Mouse (Mus musculus) heart, adult 8-10 months (tissue): ENCODE data around the gene Cyb561a3. TPM values are rescaled to one million over a fixed set of nuclear protein-coding genes. Genes with fewer than 3 reads are reported as not detected.

ENCODE experiments used
- DNase-seq: peaks from one replicate; pipeline ENCODE4 v3.0.0; 2022; ENCODE audit warnings: low spot score
- total RNA-seq, 4 experiments: library from RNA; stranded (reverse); gene quantifications; 2 replicates each; pipeline ENCODE4 v1.2.4; 2022

Cyb561a3 gene
- total RNA-seq, 4 experiments from 2014 or later: 11.1 to 12.9 (median 12.0) TPM

DNA sequence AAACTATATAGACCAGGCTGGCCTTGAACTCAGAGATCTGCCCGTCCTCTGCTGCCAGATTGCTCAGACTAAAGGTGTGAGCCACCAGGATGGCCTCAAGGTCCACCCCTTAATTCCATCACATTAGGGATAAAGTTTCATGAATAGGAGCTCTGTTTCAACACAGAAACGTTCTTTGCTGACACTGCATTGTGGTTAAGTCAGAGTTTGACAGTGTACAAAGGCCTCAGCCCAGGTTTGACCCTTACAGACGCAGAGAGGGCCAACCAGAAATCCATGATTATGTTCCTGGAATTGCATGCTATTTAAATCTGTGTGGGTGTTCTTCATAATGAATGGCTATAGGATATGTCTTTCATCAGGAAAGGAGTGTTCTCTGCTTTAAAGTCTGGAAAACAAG is 13.3 kb downstream of the Cyb561a3 start:
- DNase-seq: no peak

DNA sequence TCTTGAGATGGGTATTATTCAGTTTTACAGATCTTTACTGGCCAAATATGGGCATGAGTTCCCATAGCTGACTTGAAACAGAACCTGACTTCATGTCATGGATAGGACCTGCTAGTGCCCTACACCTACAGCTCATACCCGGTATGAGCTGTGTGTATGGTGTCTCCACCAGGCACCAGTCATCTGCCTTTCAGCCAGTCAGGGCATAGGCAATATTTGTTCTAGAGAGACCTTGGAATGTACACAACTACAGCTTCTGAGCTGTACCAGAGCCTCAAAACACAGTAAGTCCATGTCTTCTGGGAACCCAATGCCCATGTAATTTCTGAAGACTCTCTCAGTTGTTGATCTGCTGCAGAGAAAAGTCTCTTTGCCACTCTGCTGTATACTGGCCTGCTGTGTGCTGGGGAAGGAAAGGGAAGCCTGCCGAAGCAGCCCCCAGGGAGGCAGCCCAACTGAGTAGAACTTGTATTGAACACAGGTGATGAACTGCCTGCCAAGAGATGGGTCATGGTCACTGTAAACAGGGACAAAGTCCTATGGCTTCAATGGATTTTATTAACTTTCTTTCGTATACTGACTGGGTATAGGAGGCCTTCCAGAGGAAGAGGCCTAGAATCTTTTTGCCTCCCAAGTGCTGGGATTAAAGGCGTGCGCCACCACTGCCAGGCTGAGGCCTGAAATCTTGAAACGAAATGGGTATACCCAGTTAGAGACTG is 14.8 kb downstream of the Cyb561a3 start:
- no peak for DNase-seq

DNA sequence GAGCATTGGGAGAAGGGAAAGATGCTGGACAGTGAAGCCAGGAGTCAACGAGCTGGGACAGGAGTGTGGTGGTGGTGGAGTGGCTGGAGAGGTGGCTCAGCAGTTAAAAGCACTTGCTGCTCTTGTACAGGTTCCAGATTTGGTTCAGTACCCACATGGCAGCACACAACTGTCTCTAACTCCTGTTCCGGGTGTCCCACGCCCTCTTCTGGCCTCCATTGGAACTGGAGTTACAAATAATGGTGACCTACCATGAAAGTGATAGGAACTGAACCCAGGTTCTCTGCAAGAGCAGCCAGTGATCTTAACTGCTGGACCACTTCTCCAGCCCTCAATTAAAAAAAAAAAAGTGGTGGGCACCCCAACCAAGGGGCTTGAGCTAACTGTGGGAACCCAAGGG is 21.2 kb downstream of the Cyb561a3 start:
- no peak for DNase-seq

DNA sequence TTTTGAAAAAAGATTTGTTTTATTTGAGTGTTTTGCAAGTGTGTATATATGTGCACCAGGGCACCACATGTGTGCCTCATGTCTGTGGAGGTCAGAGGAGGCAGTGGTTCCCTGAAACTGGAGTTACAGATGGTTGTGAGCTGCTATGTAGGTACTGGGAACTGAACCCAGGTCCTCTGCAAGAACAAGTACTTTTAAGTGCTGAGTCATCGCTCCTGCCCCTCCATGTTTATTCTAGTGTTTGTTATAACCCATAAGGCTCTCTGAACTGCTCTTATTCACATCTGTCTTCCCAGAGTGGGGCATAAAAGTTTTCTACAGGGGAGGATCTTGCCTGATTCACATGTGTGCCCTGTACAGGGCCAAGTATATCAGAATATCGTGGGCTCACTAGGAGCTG is 22.7 kb downstream of the Cyb561a3 start:
- DNase-seq: no peak

DNA sequence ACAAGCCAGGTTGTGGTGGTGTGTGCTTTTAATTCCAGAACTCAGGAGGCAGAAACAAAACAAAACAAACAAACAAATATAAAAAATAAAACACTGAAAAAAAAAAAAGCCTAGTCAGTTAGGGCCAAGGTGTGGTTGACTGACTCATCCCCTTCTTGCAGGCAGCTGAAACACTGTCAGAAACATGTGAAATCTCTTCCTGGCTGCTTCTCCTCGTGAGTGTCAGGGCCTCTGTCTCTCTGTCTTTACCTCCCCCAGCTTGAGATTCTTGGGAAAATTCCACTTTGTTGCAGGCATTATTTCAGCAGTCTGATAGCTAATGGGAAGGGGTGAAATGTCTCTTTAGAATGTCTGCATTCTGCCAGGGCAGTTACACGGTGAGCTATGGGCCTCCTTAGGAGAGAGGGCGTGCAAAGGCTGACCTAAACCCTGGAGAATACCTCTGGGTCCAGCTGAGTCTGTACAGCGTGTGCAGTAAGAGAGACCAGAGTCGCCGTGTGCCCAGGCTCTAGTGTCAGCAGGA is 25.3 kb downstream of the Cyb561a3 start:
- no peak for DNase-seq

DNA sequence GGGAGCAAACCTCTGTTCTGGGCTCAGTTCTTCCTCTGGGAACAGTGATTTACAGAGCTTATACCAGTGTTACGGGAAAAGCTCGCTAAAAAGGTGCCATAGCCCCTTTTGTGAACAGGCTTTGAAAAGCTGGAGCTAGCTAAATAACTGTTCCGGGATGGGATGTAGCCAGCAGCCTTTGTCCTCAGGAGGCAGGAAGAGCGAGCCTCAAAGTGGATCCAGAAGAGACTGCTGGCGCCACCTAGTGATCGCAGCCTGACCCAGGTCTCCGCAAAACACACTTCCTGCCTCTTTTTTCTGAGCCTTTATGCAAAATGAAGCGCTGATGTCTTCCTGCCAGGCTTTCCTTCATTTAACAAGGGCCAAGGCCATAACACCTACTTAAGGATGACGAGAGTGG is 25.8 kb downstream of the Cyb561a3 start:
- DNase-seq: peak; percentile 89

DNA sequence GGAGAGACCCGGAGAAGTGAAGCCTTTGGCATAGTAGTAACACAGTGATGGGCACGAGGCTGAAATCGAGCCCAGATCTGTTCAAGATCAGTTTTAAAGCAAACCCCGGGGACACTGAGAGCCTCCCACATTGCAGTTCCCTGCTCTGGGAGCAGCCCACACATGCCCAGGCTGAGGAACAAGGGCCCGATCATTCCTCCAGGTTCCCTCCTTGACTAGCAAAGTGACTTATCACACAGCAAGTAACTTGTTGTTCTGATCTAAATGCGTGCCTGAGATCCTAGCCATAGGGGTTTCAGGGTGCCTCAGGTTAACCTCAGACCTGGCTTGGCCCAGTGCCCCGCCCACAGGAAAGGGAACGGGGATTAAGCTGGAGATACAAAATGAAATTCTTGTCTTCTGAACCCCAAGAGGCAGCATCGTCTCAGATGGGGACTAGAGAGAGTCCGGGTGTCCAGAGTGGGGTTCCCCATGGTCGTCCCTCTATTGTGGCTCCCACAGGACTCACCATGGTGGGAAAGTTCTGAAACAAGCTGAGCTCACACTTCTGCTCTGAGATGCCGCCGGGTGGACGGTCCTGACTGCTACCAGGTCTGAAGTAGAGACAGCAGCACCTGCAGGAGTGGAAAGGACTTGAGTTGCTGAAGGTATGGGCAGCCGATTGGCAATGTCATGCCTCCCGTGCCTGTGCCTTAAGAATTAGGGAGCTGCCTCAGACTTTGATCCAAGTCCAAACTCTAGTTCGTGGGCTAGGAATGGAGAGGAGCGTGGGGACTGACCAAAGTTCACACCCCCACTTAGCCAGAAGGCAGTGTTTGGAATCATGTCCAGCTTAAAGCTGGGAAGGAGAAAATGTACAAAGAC is 26.9 kb downstream of the Cyb561a3 start:
- DNase-seq: no peak

DNA sequence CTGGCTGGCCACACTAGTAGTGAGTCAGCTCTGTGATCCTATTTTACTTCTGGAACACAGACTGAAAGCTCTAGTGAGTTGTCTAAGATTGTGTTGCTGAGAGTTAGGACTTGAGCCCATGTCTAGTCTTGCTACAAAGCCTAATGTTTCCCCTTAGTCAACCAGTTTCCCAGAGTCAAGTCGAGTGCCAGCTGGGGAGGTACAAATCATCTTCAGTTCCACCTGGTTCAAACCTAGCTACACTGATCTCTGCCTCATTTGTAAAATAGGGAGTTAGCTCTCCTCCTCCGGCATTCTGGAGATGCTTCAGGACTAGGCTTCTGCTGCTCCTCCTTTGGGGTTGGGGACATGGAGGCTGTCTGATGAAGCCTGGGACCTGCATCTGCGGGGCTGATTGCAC is 27.6 kb downstream of the Cyb561a3 start:
- no peak for DNase-seq

DNA sequence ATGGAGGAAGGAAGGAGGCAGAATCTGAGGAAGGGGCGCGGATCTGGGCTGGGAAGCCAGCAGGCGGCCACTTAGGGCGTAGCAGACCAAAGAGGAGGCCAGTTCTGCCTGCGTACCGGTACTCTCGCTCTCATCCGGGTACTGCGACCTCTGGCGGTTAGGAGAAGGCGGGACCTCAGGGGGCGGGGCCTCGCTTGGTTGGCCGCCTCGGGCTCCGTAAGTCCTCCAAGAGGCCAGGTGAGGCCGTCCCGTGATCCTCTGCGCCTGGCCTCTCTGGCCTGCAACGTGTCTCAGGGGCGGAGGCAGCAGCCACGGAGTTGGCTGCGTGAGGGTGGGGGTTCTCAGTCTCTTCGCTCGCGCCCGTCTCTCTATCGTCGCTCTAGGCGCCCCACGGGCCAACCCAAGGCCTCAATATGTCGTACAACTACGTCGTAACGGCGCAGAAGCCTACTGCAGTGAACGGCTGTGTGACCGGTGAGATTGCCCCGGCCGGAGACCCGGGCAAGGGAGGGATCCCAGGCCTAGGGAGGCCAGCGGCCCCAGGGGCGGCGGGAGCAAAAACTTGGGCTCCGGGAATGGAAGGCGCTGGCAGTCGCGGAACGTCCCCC is 28.4 kb downstream of the Cyb561a3 start, which contains the start of the genes Ddb1 and Tkfc:
Gene Ddb1 (plus strand): TSS at position 35 of the 608 bp plus-strand sequence.
Gene Tkfc (minus strand): TSS at position 362 of the 608 bp plus-strand sequence.
- peak; percentile 99 for DNase-seq

DNA sequence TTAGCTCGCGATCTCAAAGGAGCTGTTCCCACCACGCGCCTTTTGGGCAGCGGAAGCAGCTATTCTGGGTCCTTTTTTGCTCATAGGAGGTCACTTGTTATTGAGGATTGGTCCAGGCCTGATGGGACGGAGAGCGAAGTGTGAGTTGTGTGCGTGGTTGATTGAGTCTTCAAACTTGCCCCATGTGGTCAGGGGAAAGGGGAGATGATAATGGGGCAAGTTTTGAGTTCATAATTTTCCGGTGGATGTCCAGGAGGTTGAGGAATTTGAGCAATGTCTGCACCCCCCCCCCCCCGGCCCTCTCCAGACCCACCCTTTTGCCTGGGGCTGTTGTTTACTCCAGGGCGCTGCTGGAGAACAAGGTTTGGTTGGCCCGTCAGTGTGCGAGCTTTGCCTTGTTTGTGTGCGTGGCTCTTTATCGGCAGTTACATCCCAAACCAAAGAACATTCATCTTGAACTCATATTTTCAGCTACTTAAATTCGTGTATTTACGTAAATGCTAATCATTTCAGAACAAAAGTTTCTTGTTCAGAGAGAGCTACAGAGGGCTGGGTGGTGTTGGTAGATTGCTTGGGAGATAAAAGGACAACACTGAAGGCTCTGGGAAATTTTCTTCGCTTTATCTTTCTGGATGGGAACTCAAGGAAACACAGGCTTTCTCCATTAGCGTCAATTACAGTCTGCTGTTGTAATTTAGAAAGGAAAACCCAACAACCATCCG is 29.1 kb downstream of the Cyb561a3 start:
- no peak for DNase-seq

DNA sequence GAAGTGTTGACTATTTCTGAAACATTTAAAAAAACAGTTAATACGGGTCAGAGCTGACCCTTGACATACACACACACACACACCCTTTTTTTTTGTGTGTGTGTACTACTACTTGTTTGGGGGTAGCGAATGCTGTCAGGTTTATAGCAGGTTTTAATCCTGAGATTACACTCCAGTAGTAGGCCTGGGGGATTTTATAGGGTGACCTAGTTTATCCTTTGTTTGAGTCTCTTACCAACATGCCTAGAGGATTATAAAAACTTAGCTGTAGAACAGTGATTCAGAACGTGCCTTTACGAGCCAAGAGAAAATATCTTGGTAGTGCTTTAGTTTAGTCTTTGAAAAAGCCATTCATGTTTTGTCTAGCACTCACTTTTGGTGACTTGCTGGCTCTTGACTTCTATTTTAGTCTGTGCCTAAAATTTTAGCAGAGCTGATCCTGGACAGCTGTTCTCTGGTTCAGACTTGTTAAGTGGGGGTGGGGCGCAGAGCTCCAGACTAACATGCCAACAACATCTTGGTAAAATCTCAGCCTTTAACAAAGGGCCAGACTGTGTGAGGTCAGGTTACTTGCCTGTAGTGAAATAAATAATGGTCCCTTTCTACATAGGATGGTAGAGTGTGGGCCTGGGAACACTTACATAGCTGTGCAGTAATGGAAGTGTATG is 31.7 kb downstream of the Cyb561a3 start:
- no peak for DNase-seq

DNA sequence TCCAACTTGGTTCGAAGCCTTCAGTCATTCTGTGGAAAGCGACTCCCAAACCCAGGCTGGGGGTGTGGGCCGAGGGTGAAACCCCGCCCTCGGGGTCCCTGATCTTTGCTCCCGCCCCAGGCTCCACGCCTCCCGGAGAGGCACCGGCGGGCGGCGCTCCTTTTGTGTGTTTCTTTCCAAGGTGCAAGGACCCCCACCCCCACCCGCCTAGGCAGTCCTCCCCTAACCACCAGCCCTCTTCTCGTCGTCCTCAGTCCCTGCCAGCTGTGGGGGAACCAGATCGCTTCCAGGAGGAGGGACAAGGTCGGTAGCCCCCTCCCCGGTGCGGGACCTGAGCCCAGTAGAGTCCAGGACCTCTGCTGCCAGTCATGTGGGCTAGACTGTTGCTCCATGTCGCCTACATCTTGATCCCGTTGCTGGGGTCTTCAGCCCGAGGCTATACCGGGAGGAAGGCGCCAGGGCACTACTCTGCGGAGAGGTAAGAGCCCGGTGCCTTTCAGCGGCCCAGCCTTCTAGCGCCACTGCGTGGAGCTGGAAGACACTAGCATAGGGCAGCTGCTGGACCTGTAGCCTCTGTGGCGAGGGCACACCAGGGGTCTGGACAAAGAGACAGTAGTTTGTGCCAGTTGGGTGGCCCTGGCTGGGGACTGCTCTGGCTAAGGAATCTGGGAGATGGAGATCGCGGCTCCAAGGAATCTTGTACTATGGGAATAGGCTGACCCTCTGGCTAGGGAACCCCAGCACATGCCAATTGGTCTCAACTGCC is 57.3 kb downstream of the Cyb561a3 start, which contains the start of gene Vwce:
Gene Vwce (plus strand): TSS at position 108 of the 766 bp plus-strand sequence.
- DNase-seq: peak; percentile 7

DNA sequence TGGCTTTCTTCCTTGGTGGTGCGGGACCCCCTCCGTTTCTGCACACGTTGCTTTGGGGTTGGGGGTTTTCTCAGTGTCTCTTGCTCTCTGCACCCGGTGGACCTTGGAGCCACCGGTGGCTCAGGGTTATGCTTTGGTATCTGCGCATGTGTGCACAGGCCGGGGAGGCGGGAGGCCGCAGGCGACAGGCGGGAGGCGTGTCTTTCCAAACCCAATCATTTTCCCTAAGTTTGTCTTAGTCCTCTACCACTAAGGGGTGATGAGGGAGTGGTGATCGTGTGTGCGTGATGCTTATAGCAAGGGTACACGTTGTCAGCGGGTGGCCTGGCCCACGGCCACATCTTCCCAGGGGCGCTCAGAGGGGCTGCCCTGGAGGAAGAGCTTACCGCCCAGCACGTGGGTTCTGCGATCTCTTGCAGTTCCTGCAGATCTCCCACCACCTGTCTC is 57.9 kb downstream of the Cyb561a3 start:
- DNase-seq: peak; percentile 10

DNA sequence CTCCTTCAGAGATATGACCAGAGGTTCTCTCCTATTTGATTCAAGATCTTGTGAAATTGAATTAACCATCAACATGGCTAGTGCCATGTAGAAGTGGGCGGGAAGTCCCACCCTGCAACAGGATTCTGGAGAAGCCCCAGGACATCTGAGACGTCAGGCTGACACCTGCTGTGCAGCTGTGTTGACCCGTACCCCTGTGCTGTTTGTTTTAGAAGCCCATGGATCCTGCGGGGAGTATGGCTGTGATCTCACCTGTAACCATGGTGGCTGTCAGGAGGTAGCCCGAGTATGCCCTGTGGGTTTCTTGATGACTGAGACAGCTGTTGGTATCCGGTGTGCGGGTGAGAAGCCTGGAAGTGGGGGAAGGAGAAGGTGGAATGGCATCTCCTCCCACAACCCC is 60.9 kb downstream of the Cyb561a3 start:
- no peak for DNase-seq

DNA sequence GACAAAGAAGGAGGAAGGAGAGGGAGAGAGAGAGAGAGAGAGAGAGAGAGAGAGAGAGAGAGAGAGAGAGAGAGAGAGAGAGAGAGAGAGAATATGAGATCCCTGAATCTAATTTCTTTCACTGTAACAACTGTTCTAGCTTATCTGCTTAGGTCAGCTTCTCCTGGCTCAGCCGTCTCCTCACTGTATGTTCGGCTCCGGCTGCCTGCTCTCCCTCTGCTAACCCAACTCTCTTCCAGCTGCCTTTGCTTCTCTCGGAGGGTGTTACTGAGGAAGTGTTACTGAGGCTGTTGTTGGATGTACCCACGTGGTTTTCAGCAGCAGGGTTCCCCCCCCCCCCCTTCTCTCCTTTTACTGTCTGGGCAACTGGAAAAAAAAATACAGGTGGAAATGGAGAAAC is 63.1 kb downstream of the Cyb561a3 start:
- DNase-seq: no peak

DNA sequence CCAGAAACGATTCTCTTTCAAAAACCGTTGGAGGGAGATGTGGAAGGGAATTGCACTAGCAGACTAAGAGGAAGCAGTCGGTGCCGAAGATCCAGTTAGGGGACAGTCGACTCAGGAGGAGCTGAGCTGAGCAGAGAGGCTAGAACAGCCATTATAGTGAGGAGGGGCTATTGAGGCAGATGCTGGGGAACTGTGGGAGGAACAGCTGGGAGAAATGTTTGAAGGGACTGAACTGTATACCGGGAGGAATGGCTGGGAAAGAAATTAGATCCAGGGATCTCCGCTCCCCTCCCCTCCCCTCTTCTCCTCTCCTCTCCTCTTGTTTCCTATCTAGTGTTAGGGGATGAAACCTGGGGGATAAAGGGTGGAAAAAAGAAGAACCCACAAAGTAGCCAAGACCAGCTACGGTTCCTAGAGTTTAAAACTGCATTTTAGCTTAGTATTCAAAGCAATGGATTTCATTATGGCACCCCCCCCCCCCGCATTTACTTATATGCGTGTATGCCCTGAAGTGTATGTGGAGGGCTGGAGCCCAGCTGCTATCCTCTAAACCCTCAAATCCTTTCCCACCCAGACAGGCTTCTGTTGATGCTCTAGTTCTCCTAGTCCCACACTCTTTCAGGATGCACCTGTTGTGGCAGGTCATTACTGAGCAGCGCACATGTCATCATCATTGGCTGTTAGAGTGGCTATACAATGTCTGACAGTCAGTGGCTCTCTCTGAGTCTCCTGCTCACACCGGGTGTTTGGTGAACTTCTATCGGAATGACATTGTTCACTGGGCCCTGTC is 63.8 kb downstream of the Cyb561a3 start:
- DNase-seq: no peak
